Mouse (Mus musculus) gastrocnemius, postnatal 10 days (tissue): Measurements from ENCODE around the gene Mrpl40. TPM values are rescaled to one million over a fixed set of nuclear protein-coding genes. Genes with fewer than 3 reads are reported as not detected.
A peak's percentile ranks its signal among the peaks of the same experiment; 100 is the strongest.
"Not testable (repeated sequence)": the region's sequence is repeated elsewhere in the genome, so short reads cannot be mapped to it uniquely, and the experiment has no call there.

ENCODE experiments used
- DNase-seq: peaks from one replicate; pipeline ENCODE4 v3.0.0; 2021; ENCODE audit warnings: mixed read lengths
- long read RNA-seq, 2 experiments: library from polyadenylated mRNA; stranded (forward); transcript quantifications; one replicate each; pipeline ENCODE4 v2.0.0; 2021
- total RNA-seq, 2 experiments: library from RNA; stranded (reverse); gene quantifications; 2 replicates each; pipeline ENCODE4 v1.2.3; 2021

Mrpl40 gene
- 10 to 100 TPM; 48.0 to 48.8 TPM for total RNA-seq
- long read RNA-seq, experiment 1, transcript Mrpl40-201 (4 exons, 1,280 nt), result major isoform, 30 of 37 reads
- long read RNA-seq, experiment 1, partial matches to known transcripts, result 1 of 37 reads
- long read RNA-seq, experiment 1, other reads (novel, unspliced or antisense), result 2 of 37 reads
- long read RNA-seq, experiment 2, transcript Mrpl40-201 (4 exons, 1,280 nt), result major isoform, 39 of 42 reads
- long read RNA-seq, experiment 2, partial matches to known transcripts, result 0 of 42 reads
- long read RNA-seq, experiment 2, other reads (novel, unspliced or antisense), result 1 of 42 reads

GRCm38 (mm10) chr16:18876442-18877308 is at the start of gene Mrpl40, which contains the start of gene Hira:
Gene Mrpl40 (minus strand): TSS chr16:18876862.
Gene Hira (plus strand): TSS chr16:18877037.
- DNase-seq, result peak; percentile 94

DNA sequence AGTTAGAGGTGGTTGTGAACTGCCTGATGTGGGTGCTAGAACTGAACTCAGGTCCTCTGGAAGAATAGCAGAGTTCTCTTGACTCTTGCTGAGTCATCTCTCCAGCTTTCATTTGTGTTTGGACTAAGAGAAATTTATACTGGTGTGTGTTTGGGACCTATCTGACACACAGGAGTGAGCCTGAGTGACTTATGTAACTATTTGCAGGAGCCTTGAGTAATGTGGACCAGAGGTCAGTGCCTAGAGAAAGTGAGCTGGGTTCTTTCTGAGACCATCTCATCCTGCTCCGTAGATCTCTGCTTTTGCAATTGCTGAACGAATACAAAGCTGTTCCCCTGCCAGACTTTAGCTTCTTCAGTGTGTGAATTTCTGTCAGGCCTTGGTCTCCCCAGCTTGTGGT is 45.1 kb upstream of the Mrpl40 start:
- no peak for DNase-seq

DNA sequence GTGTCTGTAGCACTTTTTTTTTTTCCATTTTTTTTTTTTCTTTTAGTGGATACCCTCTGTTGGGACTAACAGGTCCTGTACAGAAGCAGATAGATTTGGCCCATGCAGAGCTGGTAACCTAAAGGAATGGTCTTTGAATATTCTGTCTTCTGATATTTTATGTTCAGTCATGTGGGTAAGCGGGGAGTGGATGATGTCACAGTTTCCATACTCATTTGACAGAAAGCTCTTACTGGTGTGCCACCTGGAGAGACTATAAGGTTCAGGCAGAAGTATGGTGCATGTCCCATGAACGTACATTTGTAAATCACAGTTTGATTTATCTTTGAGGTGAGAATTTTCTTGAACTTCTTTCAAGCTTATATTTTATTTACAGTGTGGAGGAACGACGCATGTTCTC is 39.4 kb upstream of the Mrpl40 start:
- no peak for DNase-seq

GRCm38 (mm10) chr16:18905648-18906047 is 29.0 kb upstream of the Mrpl40 start:
- no peak for DNase-seq

DNA sequence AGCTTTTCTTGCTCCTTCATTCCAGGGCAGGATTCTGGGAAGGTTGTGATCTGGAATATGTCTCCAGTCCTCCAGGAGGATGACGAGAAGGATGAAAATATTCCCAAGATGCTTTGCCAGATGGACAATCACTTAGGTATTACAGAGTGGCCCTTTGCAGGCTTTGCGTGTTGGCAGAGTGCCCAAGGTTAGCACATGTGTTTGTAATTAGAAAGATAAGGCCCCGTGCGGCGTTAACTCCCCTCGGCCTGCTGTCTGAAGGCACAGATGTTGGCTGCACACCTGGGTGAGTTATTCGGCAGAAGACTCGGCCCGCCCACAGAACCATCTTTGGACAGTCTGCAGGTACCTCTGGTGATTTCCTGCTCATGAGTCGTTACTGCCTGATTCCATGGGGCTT is 19.8 kb upstream of the Mrpl40 start:
- peak; percentile 23 for DNase-seq

DNA sequence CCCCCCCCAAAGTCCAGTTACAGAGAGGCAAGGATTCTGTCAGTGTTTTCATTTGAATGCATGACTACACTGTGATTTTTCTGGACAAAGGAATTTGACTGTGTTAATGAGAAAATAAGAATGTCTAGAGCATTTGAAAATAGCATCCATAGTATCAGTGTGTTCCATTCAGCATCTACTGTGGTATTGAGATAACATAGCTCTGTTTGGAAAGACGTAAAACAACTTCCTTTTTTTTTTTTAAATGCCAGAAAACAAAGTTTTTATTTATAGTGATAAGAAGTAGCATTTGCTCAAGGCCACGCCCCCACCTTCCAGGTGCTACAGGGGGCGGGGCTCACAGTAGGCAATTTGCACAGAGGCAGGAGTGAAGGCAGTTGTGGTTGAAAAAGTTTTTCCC is 18.6 kb upstream of the Mrpl40 start:
- DNase-seq, result no peak

GRCm38 (mm10) chr16:18893840-18894372 is 17.2 kb upstream of the Mrpl40 start:
- DNase-seq, result no peak

GRCm38 (mm10) chr16:18884044-18884443 is 7.4 kb upstream of the Mrpl40 start:
- no peak for DNase-seq

GRCm38 (mm10) chr16:18878091-18878720 is 1.5 kb upstream of the Mrpl40 start:
- DNase-seq, result peak; percentile 4

GRCm38 (mm10) chr16:18877386-18878090 is 876 bp upstream of the Mrpl40 start:
- peak; percentile 40 for DNase-seq

- DNase-seq, result no peak
Measured at GRCm38 (mm10) chr16:18876091-18876441, 596 bp downstream of the Mrpl40 start.

DNA sequence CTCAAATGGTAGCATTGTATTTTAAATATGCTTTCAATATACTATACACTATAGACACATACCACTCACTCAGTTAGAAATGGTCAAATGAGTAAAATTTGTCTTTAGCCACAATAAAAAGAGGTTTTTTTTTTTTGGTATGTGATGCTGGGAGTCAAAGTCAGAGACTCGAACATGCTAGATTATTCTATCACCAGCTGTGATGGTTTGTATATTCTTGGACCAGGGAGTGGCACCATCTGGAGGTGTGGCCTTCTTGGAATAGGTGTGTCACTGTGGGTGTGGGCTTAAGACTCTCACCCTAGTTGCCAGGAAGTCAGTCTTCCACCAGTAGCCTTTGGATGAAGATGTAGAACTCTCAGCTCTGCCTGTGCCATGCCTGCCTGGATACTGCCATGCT is 6.2 kb downstream of the Mrpl40 start:
- not testable (repeated sequence) for DNase-seq

DNA sequence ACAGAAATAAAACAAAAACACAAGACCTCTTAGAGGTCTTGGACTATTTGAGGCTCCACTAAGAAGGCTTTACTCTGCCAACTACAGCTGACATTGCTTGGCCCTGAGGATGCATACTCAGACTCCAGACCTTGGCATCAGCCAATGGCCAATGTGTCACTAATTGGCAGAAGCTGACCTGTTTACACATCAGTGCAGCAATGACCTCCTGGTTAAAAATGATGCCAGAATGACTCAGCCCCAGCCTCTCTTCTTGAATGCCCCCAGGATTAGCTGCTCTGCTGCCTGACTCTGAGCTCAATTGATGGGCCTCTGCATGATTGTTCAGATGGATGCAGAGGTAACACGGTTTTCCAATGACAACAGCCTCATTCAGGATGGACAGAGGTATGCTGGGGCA is 16.5 kb downstream of the Mrpl40 start:
- peak; percentile 12 for DNase-seq

DNA sequence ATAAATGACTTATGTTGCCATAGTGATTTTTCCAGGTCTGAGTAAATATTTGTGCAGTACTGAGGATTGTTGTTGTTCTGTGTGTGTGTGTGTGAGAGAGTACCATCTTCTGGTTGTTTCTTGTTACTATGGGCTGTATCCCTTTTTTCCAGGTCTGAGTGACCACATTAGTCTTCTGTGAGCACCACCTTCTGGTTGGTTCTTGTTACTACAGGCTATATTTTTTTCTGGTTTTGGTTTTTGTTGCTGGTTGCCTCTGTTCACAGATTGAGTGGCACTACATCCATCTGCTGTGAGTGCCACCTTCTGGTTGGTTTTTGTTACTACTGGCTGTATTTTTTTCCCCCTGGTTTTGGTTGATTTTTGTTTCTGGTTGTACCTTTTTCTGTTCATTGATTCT is 18.1 kb downstream of the Mrpl40 start:
- DNase-seq, result no peak

GRCm38 (mm10) chr16:18849521-18850190 is 27.0 kb downstream of the Mrpl40 start:
- DNase-seq, result not testable (repeated sequence)

DNA sequence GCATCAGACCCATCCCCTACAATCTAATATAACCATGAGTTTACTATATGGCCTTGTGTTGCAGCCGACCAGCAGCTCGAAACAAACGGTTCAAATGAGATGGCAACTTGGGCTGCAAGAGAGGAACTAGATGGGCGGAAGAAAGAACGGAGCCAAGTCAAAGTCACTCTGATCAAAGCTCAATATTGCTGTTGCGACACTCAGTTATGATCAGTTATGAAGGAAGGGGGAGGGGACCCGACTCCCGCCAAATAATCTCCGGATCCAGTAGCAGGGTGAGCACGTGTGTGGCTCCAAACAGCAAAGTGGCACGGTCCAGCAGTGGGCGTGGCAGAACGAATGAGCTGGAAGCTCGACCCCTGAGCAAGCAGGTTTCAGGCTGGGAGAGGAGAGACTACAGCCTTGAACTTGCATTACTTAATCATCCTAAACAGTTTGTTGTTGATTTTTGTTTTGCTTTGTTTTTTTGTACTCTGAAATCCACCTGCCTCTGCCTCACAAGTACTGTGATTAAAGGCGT is 30.3 kb downstream of the Mrpl40 start:
- no peak for DNase-seq

- no peak for DNase-seq
Measured at GRCm38 (mm10) chr16:18838346-18838745, 38.3 kb downstream of the Mrpl40 start.

DNA sequence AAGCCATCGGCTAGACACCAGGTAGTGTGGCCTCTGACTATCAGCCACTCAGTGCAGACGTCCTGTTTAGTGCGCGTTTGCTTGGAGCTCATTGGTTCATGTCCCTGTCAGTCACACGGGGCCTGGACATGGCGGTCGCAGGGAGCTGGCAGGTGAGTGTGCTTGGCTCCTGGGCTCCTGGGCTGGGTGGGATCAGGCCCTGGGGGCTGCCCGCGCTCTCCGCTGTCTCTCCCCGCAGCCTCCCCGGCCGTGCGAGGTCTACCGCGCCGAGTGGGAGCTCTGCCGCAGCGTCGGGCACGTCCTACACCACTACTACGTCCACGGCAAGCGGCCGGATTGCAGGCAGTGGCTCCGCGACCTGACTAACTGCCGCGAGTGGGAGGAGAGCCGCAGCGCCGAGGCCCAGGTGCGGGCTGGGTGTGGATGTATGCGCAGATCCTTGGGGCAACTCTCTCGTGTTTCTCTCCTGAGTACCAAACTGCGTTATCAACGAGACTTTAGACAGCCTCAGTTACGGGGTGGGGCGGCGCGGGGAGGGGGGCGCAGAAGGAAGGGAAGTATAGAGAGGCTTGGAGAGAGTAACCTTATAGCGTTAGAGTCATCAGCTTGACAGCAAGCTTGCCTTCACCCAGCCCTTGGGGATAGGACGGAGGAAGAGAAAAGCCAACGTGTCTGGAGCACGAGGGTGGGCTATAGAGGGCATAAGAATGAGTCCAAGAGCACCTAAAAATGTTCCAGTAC is 40.0 kb downstream of the Mrpl40 start, which contains the start of the genes 2510002D24Rik and Gm28539:
2510002D24Rik (plus strand) TSS at position 111 of the 741 bp plus-strand sequence.
Gm28539 (plus strand) TSS at position 117 of the 741 bp plus-strand sequence.
- DNase-seq, result peak; percentile 89

- no peak for DNase-seq
Measured at GRCm38 (mm10) chr16:18836073-18836467, 40.6 kb downstream of the Mrpl40 start.

GRCm38 (mm10) chr16:18833486-18833885 is 43.2 kb downstream of the Mrpl40 start:
- no peak for DNase-seq
